Mouse (Mus musculus) small intestine, adult 2 months (tissue): Measurements from ENCODE around the gene Clec11a.

Experiments
- CTCF ChIP-seq: fragments of 200-500 bp; IDR thresholded peaks from 2 replicates; pipeline ENCODE4 v1.5.1; 2012; ENCODE audit warnings: low read depth, mild to moderate bottlenecking, control low read depth, inconsistent platforms, low read length, moderate library complexity, mixed read lengths; ENCODE audit not compliant: insufficient replicate concordance, insufficient read length; ENCODE audit errors: extremely low read depth
- POLR2A ChIP-seq: fragments of 200-500 bp; IDR thresholded peaks from 2 replicates; pipeline ENCODE4 v1.6.1; 2012; ENCODE audit warnings: low read depth, mild to moderate bottlenecking, control low read depth, inconsistent platforms, low read length, moderate library complexity

DNA sequence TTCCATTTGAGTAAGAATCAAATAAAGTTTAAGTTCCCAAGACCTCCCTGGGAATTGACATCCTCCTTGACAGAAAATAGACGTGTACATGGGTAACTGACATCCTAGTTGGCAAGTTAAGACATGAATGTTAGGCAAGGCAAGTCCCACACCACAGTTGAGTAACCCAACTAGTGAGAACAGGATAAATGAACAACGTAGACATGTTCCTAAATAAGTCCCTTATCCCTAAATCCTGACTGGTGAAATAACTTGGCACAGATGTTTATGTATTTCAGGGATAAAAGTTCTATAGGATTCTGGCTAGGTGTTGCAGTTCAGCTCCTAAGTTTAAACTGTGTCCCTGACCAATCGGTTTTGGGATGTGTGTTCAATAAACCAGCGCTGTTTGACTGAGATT, 15.7 kb downstream of the Clec11a start:
- no peak for TF ChIP-seq POLR2A
- no peak for TF ChIP-seq CTCF
